Mouse (Mus musculus) c-Kit-negative CD71-positive TER-119-positive erythroid progenitor cells, embryonic 14.5 days (primary cell): Measurements from ENCODE around the gene Foxa3.
"Not testable (repeated sequence)": the region's sequence is repeated elsewhere in the genome, so short reads cannot be mapped to it uniquely, and the experiment has no call there.

Experiments
- DNase-seq: peaks from one replicate; pipeline ENCODE4 v3.0.0-alpha.2; 2013; ENCODE audit warnings: low read depth, low spot score

Gene Foxa3

GRCm38 (mm10) chr7:19023357-19023814 lies at the start of gene Foxa3:
Foxa3 (minus strand) TSS chr7:19023538.
- no peak for DNase-seq

DNA sequence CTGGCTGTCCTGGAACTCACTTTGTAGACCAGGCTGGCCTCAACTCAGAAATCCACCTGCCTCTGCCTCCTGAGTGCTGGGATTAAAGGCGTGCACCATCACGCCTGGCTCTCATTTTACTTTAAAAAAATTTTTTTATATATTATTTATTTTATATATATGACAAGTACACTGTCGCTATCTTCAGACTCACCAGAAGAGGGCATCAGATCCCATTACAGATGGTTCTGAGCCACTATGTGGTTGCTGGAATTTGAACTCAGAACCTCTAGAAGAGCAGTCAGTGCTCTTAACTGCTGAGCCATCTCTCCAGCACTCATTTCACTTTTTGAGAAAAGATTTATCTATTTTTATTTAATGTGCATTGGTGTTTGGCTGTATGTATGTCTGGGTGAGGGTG lies 47.7 kb upstream of the Foxa3 start:
- not testable (repeated sequence) for DNase-seq

DNA sequence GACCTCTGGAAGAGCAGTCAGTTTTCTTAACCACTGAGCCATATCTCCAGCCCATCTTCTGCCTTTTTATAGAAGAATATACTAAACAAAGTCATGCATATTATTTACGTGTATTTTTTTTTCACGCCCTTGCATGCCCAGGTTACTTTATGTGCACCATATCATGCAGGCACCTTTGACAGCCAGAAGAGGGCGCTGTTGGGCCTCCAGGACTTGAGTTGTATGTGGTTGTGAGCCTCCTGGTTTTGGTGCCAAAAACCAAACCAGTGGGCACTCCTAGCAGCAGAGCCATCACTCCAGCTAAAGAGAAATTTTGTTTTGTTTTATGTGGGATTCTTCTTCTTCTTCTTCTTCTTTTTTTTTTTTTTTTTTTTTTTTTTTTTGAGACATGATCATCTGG lies 46.2 kb upstream of the Foxa3 start:
- no peak for DNase-seq

DNA sequence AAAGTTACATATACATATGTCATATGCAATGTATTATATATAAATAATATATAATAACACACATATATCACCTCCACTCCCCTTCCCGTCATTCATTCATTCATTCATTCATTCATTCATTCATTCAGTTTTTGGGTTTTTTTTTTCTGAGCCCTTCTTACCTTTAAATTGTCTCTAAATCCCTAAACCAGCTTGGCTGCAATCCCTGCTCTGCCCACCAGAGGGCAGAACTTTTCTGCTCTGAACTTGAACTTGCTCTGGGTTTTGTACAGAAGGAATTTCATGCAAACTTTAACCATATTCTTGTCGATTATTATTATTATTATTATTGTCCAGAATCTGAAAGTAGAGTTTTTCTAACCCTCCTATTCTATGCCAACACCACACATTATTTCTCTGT lies 45.4 kb upstream of the Foxa3 start:
- peak; percentile 62 for DNase-seq

DNA sequence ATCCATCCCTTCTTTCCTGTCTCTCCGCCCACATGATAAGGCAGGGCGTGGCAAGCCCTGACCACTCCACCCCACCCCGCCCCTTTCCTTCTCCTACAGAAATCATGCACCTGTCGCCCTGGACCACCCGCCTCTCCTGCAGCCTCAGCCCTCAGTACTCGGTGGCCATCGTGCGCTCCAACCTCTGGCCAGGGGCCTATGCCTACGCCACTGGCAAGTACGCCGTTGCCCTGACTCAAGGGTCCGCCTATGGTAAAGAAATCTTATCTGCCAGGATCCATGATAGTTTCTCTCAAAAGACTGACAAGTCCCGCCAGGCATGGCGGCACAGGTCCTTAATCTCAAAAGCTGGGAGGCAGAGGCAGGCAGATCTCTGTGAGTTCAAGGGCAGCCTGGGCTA lies 44.6 kb upstream of the Foxa3 start:
- DNase-seq = no peak

DNA sequence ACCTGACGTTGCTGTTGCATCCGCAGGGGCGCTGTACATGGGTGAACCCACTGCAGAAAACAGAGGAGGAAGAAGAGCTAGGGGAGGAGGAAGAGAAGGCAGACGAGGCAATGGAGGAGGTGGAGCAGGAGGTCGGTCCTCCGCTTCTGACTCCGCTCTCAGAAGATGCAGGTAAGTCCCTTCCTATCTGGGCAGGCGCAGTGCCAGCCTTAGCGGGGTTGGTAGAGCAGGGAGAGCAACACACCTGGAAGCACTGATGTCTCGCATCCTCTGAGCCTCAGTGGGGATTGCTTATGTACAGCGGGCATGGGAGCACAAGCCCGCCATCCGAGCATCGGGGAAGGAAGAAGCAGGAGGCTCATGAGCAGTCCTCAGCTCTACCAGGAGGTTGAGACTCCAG lies 43.7 kb upstream of the Foxa3 start:
- DNase-seq = no peak

- no peak for DNase-seq
These were observed 42.6 kb upstream of the Foxa3 start for GRCm38 (mm10) chr7:19065896-19066295.

- no peak for DNase-seq
These were observed 34.1 kb upstream of the Foxa3 start for GRCm38 (mm10) chr7:19057405-19057804.

- no peak for DNase-seq
These were observed 31.8 kb upstream of the Foxa3 start for GRCm38 (mm10) chr7:19055108-19055507.

GRCm38 (mm10) chr7:19054777-19055076 lies 31.4 kb upstream of the Foxa3 start:
- DNase-seq = no peak

- no peak for DNase-seq
These were observed 30.9 kb upstream of the Foxa3 start, which contains the start of gene Rsph6a for GRCm38 (mm10) chr7:19054047-19054776. Rsph6a (plus strand) TSS chr7:19054690.

DNA sequence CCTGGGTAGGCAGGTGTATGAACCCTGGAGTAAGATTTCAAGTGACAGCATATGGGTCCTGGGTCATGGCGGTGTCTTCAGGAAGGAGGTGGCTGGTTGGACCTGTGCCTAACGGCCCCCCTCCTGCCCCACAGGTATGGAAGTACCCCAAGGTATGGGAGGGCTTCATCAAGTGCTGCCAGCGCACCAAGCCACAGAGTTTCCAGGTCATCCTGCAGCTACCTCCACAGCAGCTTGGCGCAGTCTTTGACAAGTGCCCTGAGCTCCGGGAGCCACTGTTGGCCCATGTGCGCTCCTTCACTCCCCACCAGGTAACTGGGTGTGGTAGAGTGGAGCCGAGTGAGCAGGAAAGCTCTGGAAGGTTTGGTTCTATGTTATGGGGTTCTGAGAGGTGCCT lies 29.8 kb upstream of the Foxa3 start:
- no peak for DNase-seq

DNA sequence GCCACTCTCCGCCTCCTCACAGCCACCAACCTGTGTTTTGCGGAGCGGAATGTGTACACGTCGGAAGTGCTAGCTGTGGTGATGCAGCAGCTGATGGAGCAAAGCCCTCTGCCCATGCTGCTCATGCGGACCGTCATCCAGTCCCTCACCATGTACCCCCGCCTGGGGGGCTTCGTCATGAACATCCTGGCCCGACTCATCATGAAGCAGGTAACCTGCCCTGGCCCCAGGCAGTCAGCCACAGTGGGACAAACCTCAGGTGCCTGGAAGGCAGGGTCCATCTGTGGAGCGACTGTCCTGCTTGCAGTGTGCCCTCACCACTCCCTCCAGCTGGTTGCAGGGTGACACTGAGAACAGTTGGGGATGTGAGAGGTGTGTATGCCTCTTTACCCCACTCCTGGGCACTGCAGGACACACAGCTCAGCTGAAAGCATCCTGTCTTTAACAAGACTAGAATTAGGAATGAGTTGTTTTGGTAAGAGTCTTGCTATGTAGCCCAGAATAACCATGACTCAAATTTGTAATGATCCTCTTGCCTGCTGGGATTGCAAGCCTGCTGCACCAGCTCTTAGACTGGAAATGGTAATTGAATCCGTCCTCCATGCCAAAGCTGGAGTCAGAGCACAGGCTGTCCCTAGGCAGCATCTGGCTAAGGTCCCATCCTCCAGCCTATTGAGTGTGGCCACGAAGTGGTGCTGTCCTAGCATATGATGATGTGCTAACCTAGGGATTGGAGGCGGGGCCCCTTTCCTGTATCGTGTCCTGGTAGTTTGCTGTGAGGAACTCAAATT lies 29.2 kb upstream of the Foxa3 start:
- DNase-seq = no peak

- DNase-seq = no peak
These were observed 27.8 kb upstream of the Foxa3 start for GRCm38 (mm10) chr7:19051161-19051560.

DNA sequence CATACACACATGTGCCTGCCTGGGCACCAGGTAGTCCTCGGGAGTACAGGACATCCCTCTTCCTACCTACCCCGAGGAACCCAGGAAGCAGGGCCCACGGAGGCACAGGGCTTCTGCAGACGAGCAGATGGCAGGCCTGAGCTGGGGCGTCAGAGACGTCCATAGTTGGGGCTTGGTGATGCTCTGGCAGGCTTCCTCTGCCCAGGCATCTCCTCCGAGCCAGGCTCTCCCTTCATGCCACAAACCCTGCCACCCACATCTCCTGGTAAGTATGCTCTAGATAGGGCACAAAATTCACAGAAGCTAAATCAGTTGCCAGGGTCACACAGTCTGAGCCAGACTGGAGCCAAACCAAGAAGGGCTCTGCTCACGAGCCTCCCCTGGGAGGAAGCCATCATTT lies 26.8 kb upstream of the Foxa3 start:
- no peak for DNase-seq

DNA sequence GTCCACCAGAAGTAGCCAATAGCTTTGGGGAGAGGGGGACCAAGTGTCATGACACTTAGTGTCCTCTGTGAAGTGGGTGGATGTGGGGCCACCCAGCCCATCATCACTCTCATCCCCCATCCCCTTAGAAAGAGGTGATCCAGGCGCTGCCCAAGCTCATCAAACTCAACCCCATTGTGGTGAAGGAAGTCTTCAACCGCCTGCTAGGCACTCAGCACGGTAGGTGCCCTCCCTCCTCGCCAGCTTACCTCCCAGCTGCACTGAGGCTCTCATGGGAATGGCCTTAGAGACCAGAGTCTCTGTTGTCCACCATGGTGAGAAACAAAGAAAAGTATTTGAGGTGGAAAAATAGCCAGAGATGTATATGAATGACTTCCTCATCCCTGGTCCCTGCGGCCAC lies 25.9 kb upstream of the Foxa3 start:
- no peak for DNase-seq

- DNase-seq = no peak
These were observed 24.7 kb upstream of the Foxa3 start for GRCm38 (mm10) chr7:19048006-19048527.

DNA sequence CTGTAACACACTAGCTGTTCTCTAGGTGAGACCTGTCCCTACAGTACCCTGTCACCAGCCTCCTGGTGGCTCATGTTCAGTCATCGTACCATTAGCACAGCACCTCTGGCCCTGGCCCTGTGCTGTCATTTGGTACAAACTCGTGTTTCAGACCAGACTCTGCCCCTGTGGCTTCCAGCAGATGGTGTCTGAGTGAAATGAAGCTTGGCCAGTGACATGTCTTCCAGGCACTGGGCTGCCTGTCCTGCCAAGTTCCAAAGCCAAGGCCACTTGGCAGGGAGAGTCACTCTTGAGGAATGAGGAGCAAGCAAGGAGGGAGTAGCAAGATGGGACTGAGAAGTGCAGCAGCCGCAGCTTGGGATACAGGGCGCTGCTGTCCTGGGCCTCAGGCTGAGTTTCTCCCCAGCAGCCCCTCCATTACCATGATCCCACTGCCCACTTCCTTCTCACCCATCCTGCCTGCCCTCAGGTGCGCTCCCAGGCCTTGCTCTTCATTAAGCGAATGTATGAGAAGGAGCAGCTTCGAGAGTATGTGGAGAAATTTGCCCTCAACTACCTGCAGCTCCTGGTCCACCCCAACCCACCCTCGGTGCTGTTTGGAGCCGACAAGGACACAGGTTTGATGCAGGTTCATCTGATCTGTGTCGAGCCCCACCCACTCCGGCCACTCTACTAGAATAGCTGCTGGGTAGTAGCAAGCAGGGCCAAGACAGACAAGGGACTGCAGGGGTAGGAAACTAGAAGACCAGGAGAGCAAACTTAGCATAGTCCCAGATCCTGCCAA lies 23.1 kb upstream of the Foxa3 start:
- no peak for DNase-seq

GRCm38 (mm10) chr7:19044616-19045015 lies 21.3 kb upstream of the Foxa3 start:
- DNase-seq = no peak

DNA sequence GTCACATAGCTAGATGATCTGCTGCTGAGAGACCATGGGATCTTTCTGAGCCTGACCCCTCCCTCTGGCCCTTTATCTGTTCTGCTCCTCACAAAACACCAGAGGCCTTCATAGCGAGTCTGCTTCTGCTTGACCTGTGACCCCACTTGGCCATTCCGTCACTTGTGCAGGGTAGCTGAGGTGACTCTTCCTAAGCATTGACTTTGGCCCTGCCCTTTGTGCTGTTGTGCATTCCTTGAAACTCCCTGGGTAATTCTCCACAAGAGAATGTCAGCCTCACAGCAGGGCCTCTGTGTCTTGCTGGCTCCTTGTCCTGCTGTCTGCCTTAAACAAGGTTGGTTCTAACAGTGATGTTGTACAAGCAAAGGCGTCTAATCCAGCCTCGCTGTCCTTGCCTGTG lies 8.3 kb upstream of the Foxa3 start:
- no peak for DNase-seq

- DNase-seq = no peak
These were observed 5.8 kb upstream of the Foxa3 start for GRCm38 (mm10) chr7:19029084-19029653.

GRCm38 (mm10) chr7:19028067-19028466 lies 4.7 kb upstream of the Foxa3 start:
- DNase-seq = no peak
